8 mouse cellular contexts compared by ENCODE assay signal in genomic region chr11:60209933-60210249, GRCm38 (mm10). TPM values are rescaled to one million over a fixed set of nuclear protein-coding genes. Genes with fewer than 3 reads are reported as not detected.
DNase-seq lines count a peak whose midpoint lies in the region; ATAC-seq and TF ChIP-seq lines count a peak whose summit lies in the region.

No protein-coding gene starts in this region.

- TF ChIP-seq CTCF in MEL (IDR thresholded peaks at IDR 0.05 in 2 of 3, conservative IDR thresholded peaks at IDR 0.05 in 1 of 3; ENCODE audit: control insufficient read depth in 1 of 3, insufficient read depth in 1 of 3, low read depth in 2 of 3, low read length in 3 of 3, poor library complexity in 1 of 3, severe bottlenecking in 1 of 3): no peak

- no peak for ATAC-seq in heart, embryonic 16.5 days (replicated peaks; ENCODE audit: extremely low read depth, insufficient read depth, low FRiP score)
- no peak for ATAC-seq in hindbrain, embryonic 12.5 days (ENCODE audit: low FRiP score)
- ATAC-seq in midbrain, embryonic 12.5 days (ENCODE audit: low FRiP score, low read depth): no peak

- TF ChIP-seq POLR2A in MEL (IDR thresholded peaks at IDR 0.05; ENCODE audit: control insufficient read depth in 1 of 2, insufficient read depth in 1 of 2, low read depth in 1 of 2, low read length in 2 of 2, poor library complexity in 1 of 2): no peak

- H3K27ac ChIP-seq in heart, embryonic 16.5 days (ENCODE audit: low read length): peak overlapping the region; percentile 91
- H3K27ac ChIP-seq in MEL (ENCODE audit: control insufficient read depth, low read depth, low read length): peak overlapping the region; percentile 78
- peak overlapping the region; percentile 80 for H3K27ac ChIP-seq in hindbrain, embryonic 12.5 days
- peak overlapping the region; percentile 87 for H3K27ac ChIP-seq in midbrain, embryonic 12.5 days (replicated peaks)

- H3K36me3 ChIP-seq in heart, embryonic 16.5 days (ENCODE audit: control insufficient read depth, insufficient read depth): peaks cover 12% of the 10 kb centered on the region; the same call in 1 of the 2 replicates
- H3K36me3 ChIP-seq in MEL (ENCODE audit: control insufficient read depth in 1 of 2, insufficient read depth in 2 of 2, low read length in 2 of 2): peaks cover 13 to 20% of the 10 kb centered on the region in 2 experiments
- peaks cover 21% of the 10 kb centered on the region for H3K36me3 ChIP-seq in hindbrain, embryonic 12.5 days
- peaks cover 26% of the 10 kb centered on the region for H3K36me3 ChIP-seq in midbrain, embryonic 12.5 days

- peak overlapping the region; percentile 53 for H3K4me3 ChIP-seq in heart, embryonic 16.5 days (ENCODE audit: low read length)
- peak overlapping the region; percentile 60 to 70 for H3K4me3 ChIP-seq in MEL (ENCODE audit: control insufficient read depth in 1 of 2, insufficient read depth in 1 of 2, low read depth in 2 of 2, low read length in 2 of 2)
- H3K4me3 ChIP-seq in hindbrain, embryonic 12.5 days: peak overlapping the region; percentile 45
- H3K4me3 ChIP-seq in midbrain, embryonic 12.5 days: peak overlapping the region; percentile 50

- H3K27me3 ChIP-seq in heart, embryonic 16.5 days (ENCODE audit: control insufficient read depth, insufficient read depth, low read length): no peaks in the 10 kb centered on the region
- H3K27me3 ChIP-seq in MEL (ENCODE audit: control insufficient read depth in 1 of 2, insufficient read depth in 2 of 2, low read length in 2 of 2): no peaks in the 10 kb centered on the region
- no peaks in the 10 kb centered on the region for H3K27me3 ChIP-seq in hindbrain, embryonic 12.5 days
- H3K27me3 ChIP-seq in midbrain, embryonic 12.5 days: no peaks in the 10 kb centered on the region

- H3K9me3 ChIP-seq in heart, embryonic 16.5 days (replicated peaks; ENCODE audit: control insufficient read depth, low read length): no peaks in the 10 kb centered on the region
- H3K9me3 ChIP-seq in MEL (replicated peaks; ENCODE audit: insufficient read depth, low read length): no peaks in the 10 kb centered on the region
- no peaks in the 10 kb centered on the region for H3K9me3 ChIP-seq in hindbrain, embryonic 12.5 days (replicated peaks)
- H3K9me3 ChIP-seq in midbrain, embryonic 12.5 days: no peaks in the 10 kb centered on the region

- DNase-seq in heart, adult 11 months: no peak
- no peak for DNase-seq in MEL (ENCODE audit: low read depth, low spot score)
- no peak for DNase-seq in adrenal gland, adult 18-20 months (ENCODE audit: low spot score in 2 of 2)
- no peak for DNase-seq in adipocyte (ENCODE audit: low spot score)
- no peak for DNase-seq in adrenal gland, postnatal 36 days

- H3K4me2 ChIP-seq in heart, embryonic 16.5 days (ENCODE audit: low read depth, low read length): peak overlapping the region; percentile 82
- H3K4me2 ChIP-seq in hindbrain, embryonic 12.5 days (replicated peaks): peak overlapping the region; percentile 74
- H3K4me2 ChIP-seq in midbrain, embryonic 12.5 days (replicated peaks): peak overlapping the region; percentile 76

- no peak for TF ChIP-seq RAD21 in MEL (IDR thresholded peaks at IDR 0.05; ENCODE audit: low read depth, low read length)

- H3K9ac ChIP-seq in heart, embryonic 16.5 days (ENCODE audit: low read length): peak overlapping the region; percentile 70
- peak overlapping the region; percentile 79 for H3K9ac ChIP-seq in MEL (ENCODE audit: control insufficient read depth, low read depth, low read length, poor library complexity, severe bottlenecking)
- peak overlapping the region; percentile 69 for H3K9ac ChIP-seq in hindbrain, embryonic 12.5 days
- peak overlapping the region; percentile 62 for H3K9ac ChIP-seq in midbrain, embryonic 12.5 days (replicated peaks)

- H3K79me2 ChIP-seq in MEL (ENCODE audit: control insufficient read depth, insufficient read depth, low read length, poor library complexity): peaks cover 70% of the 10 kb centered on the region

- no peak for TF ChIP-seq EP300 in MEL (IDR thresholded peaks at IDR 0.05; ENCODE audit: low read depth in 1 of 2, low read length in 2 of 2)

- H3K4me1 ChIP-seq in heart, embryonic 16.5 days (ENCODE audit: control insufficient read depth, insufficient read depth, low read length): peaks cover 48% of the 10 kb centered on the region
- peaks cover 10 to 30% of the 10 kb centered on the region in 2 experiments for H3K4me1 ChIP-seq in MEL (ENCODE audit: control insufficient read depth in 1 of 2, insufficient read depth in 2 of 2, low read length in 2 of 2)
- H3K4me1 ChIP-seq in hindbrain, embryonic 12.5 days: peaks cover 79% of the 10 kb centered on the region
- peaks cover 66% of the 10 kb centered on the region for H3K4me1 ChIP-seq in midbrain, embryonic 12.5 days

- WGBS in heart, embryonic 16.5 days: 2% methylated on average over 2 of the region's 2 CpGs
- WGBS in hindbrain, embryonic 12.5 days: 0% methylated on average over 2 of the region's 2 CpGs
- WGBS in midbrain, embryonic 12.5 days: 5% methylated on average over 2 of the region's 2 CpGs

TF ChIP-seq in MEL, 35 proteins besides CTCF, POLR2A, EP300 and RAD21:
- TF ChIP-seq BHLHE40 (IDR thresholded peaks at IDR 0.05; ENCODE audit: borderline replicate concordance, low read depth, low read length) (no peak), SMC3 (IDR thresholded peaks at IDR 0.05; ENCODE audit: low read depth, low read length) (no peak), RCOR1 (IDR thresholded peaks at IDR 0.05; ENCODE audit: low read depth, low read length) (0 out of 2 replicates have a peak, but pooled peaks have one; percentile 16), MYB (IDR thresholded peaks at IDR 0.05; ENCODE audit: low read depth, low read length) (no peak), USF1 (IDR thresholded peaks at IDR 0.05; ENCODE audit: low read depth, low read length) (no peak), GABPA (IDR thresholded peaks at IDR 0.05; ENCODE audit: low read depth, low read length) (no peak), UBTF (IDR thresholded peaks at IDR 0.05; ENCODE audit: borderline replicate concordance, insufficient read depth, low read depth, low read length) (no peak), ELF1 (IDR thresholded peaks at IDR 0.05; ENCODE audit: low read depth, low read length) (no peak), CHD1 (IDR thresholded peaks at IDR 0.05; ENCODE audit: low read depth, low read length) (peak; percentile 89; the same call in 1 of the 2 replicates)

RNA-seq across cellular contexts. Expression of gene Srebf1, which starts 12.5 kb away (rescaled TPM):
- polyA plus RNA-seq in heart, embryonic 16.5 days (2015; fragmentation: Nextera tagmentation; extraction: Ambion mirVana): 36.1 and 47.0 TPM in 2 replicates
- total RNA-seq in MEL (2012; rRNA removed): 288 and 305 TPM in 2 replicates
- polyA plus RNA-seq in MEL (2012; ENCODE audit: insufficient read depth in 1 of 2, insufficient read length in 2 of 2, low read depth in 1 of 2, low replicate concordance in 2 of 2, missing spikeins in 1 of 2): 100 to 1,000 TPM in 1 of 2 experiments, not detected in 1; 241 TPM
- polyA plus RNA-seq in hindbrain, embryonic 12.5 days (2016; fragmentation: Nextera tagmentation; extraction: Ambion mirVana): 49.2 and 51.9 TPM in 2 replicates
- 46.8 and 56.8 TPM in 2 replicates for polyA plus RNA-seq in midbrain, embryonic 12.5 days (2016; fragmentation: Nextera tagmentation; extraction: Ambion mirVana)
- total RNA-seq in adrenal gland, adult 18-20 months (2021): 100 to 1,000 TPM; 141 to 185 TPM
- 100 to 1,000 TPM; 160 to 181 TPM for total RNA-seq in adrenal gland, postnatal 36 days (2021)
